Mouse (Mus musculus) testis, adult 2 months (tissue): ENCODE results near the gene Zfp768. TPM values are rescaled to one million over a fixed set of nuclear protein-coding genes. Genes with fewer than 3 reads are reported as not detected.
"Not testable (repeated sequence)": the region's sequence is repeated elsewhere in the genome, so short reads cannot be mapped to it uniquely, and the experiment has no call there.

Experiments
- H3K27ac ChIP-seq: fragments of 200-500 bp; 2 replicates; pipeline ENCODE4 v1.5.1; 2012; ENCODE audit warnings: low read depth, low read length; ENCODE audit not compliant: control insufficient read depth, insufficient read depth
- H3K27me3 ChIP-seq: fragments of 200-500 bp; 2 replicates; pipeline ENCODE4 v1.6.1; 2012; ENCODE audit warnings: mild to moderate bottlenecking, low read length, moderate library complexity; ENCODE audit not compliant: control insufficient read depth, insufficient read depth
- H3K36me3 ChIP-seq: fragments of 200-500 bp; 2 replicates; pipeline ENCODE4 v1.6.1; 2012; ENCODE audit warnings: mild to moderate bottlenecking, low read length; ENCODE audit not compliant: control insufficient read depth, insufficient read depth
- H3K4me1 ChIP-seq: fragments of 200-500 bp; 2 replicates; pipeline ENCODE4 v1.6.1; 2012; ENCODE audit warnings: low read length; ENCODE audit not compliant: control insufficient read depth, insufficient read depth
- H3K4me3 ChIP-seq: fragments of 200-500 bp; 2 replicates; pipeline ENCODE4 v1.5.1; 2012; ENCODE audit warnings: low read depth, mild to moderate bottlenecking, low read length, moderate library complexity, mixed read lengths; ENCODE audit not compliant: control insufficient read depth
- CTCF ChIP-seq: fragments of 200-500 bp; IDR thresholded peaks from 2 replicates; pipeline ENCODE4 v1.5.1; 2012; ENCODE audit warnings: low read depth, mild to moderate bottlenecking, inconsistent platforms, low read length, moderate library complexity; ENCODE audit not compliant: control insufficient read depth, insufficient read depth, insufficient replicate concordance
- POLR2A ChIP-seq: fragments of 200-500 bp; IDR thresholded peaks from 2 replicates; pipeline ENCODE4 v1.6.1; 2012; ENCODE audit warnings: low read depth, mild to moderate bottlenecking, inconsistent platforms, low read length, moderate library complexity; ENCODE audit not compliant: control insufficient read depth
- polyA plus RNA-seq: library from polyadenylated mRNA; depleted of rRNA; stranded (reverse); fragments of >200 nt; gene quantifications from 2 replicates; pipeline ENCODE4 v1.2.3, GENCODE M21; 2012

Zfp768 gene
- polyA plus RNA-seq, 1 experiment = 42.7 TPM

- no peaks in the 10 kb centered on the region for H3K27me3 ChIP-seq
- peak within 1 kb of the TSS; percentile 90 for H3K4me3 ChIP-seq
- H3K4me1 ChIP-seq = peaks cover 10% of the 10 kb centered on the region
- TF ChIP-seq CTCF = no peak
- 0 out of 2 replicates have a peak, but pooled peaks have one; percentile 21 for TF ChIP-seq POLR2A
- H3K36me3 ChIP-seq = no peaks in the 10 kb centered on the region
- H3K27ac ChIP-seq = 0 out of 2 replicates have a peak within 1 kb of the TSS, but pooled peaks have one; percentile 41
These were observed 41.4 kb upstream of the Zfp768 start, which contains the start of gene 9130019O22Rik for GRCm38 (mm10) chr7:127386641-127387392. Gene 9130019O22Rik (minus strand): TSS chr7:127387166.

GRCm38 (mm10) chr7:127385560-127385959 lies 40.2 kb upstream of the Zfp768 start:
- H3K4me1 ChIP-seq, H3K36me3 ChIP-seq, H3K27ac ChIP-seq, H3K4me3 ChIP-seq, H3K27me3 ChIP-seq: not testable (repeated sequence)

- Histone ChIP-seq H3K4me1 (peaks cover 4% of the 10 kb centered on the region; the same call in 1 of the 2 replicates), H3K36me3 (no peaks in the 10 kb centered on the region), H3K27me3 (no peaks in the 10 kb centered on the region), H3K4me3 (no peak overlapping the region), H3K27ac (no peak overlapping the region)
- TF ChIP-seq POLR2A (no peak), CTCF (no peak)
These were observed 33.0 kb upstream of the Zfp768 start for GRCm38 (mm10) chr7:127378310-127378921.

- peak within 1 kb of the TSS; percentile 84 for H3K4me3 ChIP-seq
- not testable (repeated sequence) for H3K4me1 ChIP-seq, H3K27ac ChIP-seq, H3K27me3 ChIP-seq, H3K36me3 ChIP-seq
- TF ChIP-seq POLR2A (0 out of 2 replicates have a peak, but pooled peaks have one; percentile 18), CTCF (peak; percentile 50; the same call in 1 of the 2 replicates)
These were observed 30.2 kb upstream of the Zfp768 start, which contains the start of gene Zfp747 for GRCm38 (mm10) chr7:127375271-127376245. Gene Zfp747 (minus strand): TSS chr7:127376050.

GRCm38 (mm10) chr7:127371870-127372269 lies 26.5 kb upstream of the Zfp768 start:
- not testable (repeated sequence) for H3K4me3 ChIP-seq, H3K4me1 ChIP-seq, H3K27me3 ChIP-seq, H3K36me3 ChIP-seq, H3K27ac ChIP-seq

DNA sequence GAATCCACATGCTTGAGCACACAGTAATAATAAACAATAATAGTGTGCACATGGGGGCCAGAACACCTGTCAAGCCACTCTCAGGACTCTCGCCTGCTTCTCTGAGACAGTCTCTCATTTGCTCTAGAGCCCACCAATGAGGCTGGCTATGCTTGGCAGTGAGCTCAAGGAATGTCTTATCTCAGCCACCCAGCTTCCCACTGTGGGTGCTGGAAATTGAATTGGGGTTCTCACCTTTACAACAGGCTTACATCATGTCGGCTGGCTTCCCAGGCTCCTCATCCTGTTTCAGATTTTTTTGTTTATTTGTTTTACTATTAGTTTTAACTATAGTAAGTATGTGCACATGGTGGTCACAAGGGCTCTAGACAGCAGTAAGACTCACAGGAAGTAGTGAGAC lies 25.8 kb upstream of the Zfp768 start:
- TF ChIP-seq CTCF = no peak
- TF ChIP-seq POLR2A = no peak
- Histone ChIP-seq H3K4me3 (no peak overlapping the region), H3K4me1 (peaks cover 4% of the 10 kb centered on the region; the same call in 1 of the 2 replicates)

GRCm38 (mm10) chr7:127366249-127366648 lies 20.9 kb upstream of the Zfp768 start:
- H3K4me1 ChIP-seq = peaks cover 4% of the 10 kb centered on the region
- no peaks in the 10 kb centered on the region for H3K27me3 ChIP-seq
- H3K4me3 ChIP-seq = no peak overlapping the region
- no peak for TF ChIP-seq CTCF
- TF ChIP-seq POLR2A = no peak
- H3K27ac ChIP-seq = no peak overlapping the region
- no peaks in the 10 kb centered on the region for H3K36me3 ChIP-seq

More for the DNA sequence above, 25.8 kb upstream of the Zfp768 start:
- Histone ChIP-seq H3K27ac (no peak overlapping the region), H3K27me3 (no peaks in the 10 kb centered on the region), H3K36me3 (no peaks in the 10 kb centered on the region)
